Mouse (Mus musculus) ZHBTc4 (cell line): ENCODE results near the gene Dpm3.

Experiments
- DNase-seq: peaks from one replicate; pipeline ENCODE4 v3.0.0-alpha.2; 2011; ENCODE audit warnings: low read depth, low spot score

The Dpm3 gene

GRCm38 (mm10) chr3:89231772-89232275 lies 27.3 kb upstream of the Dpm3 start:
- DNase-seq, result no peak

GRCm38 (mm10) chr3:89232614-89233013 lies 26.5 kb upstream of the Dpm3 start:
- DNase-seq, result no peak

- peak; percentile 63 for DNase-seq
These were observed 25.5 kb upstream of the Dpm3 start for GRCm38 (mm10) chr3:89233562-89234110.

- DNase-seq, result no peak
These were observed 22.6 kb upstream of the Dpm3 start for GRCm38 (mm10) chr3:89236516-89236915.

GRCm38 (mm10) chr3:89237682-89238081 lies 21.5 kb upstream of the Dpm3 start:
- no peak for DNase-seq

GRCm38 (mm10) chr3:89238494-89238893 lies 20.7 kb upstream of the Dpm3 start:
- DNase-seq, result no peak

- DNase-seq, result peak; percentile 85
These were observed 16.7 kb upstream of the Dpm3 start for GRCm38 (mm10) chr3:89242331-89242895.

- DNase-seq, result peak; percentile 82
These were observed 15.5 kb upstream of the Dpm3 start for GRCm38 (mm10) chr3:89243609-89244008.

- no peak for DNase-seq
These were observed 14.8 kb upstream of the Dpm3 start for GRCm38 (mm10) chr3:89244158-89244981.

GRCm38 (mm10) chr3:89244982-89245687 lies 14.0 kb upstream of the Dpm3 start:
- no peak for DNase-seq

- no peak for DNase-seq
These were observed 13.4 kb upstream of the Dpm3 start, which contains the start of gene Krtcap2 for GRCm38 (mm10) chr3:89245688-89246171. Krtcap2 (plus strand) TSS chr3:89245966.

GRCm38 (mm10) chr3:89246261-89247100 lies 12.7 kb upstream of the Dpm3 start, which contains the start of gene Trim46:
Trim46 (minus strand) TSS chr3:89246309.
- DNase-seq, result peak; percentile 95

GRCm38 (mm10) chr3:89247466-89247865 lies 11.7 kb upstream of the Dpm3 start:
- no peak for DNase-seq

GRCm38 (mm10) chr3:89250435-89251040 lies 8.6 kb upstream of the Dpm3 start:
- peak; percentile 72 for DNase-seq

GRCm38 (mm10) chr3:89251365-89251895 lies 7.7 kb upstream of the Dpm3 start:
- DNase-seq, result peak; percentile 81

GRCm38 (mm10) chr3:89254994-89255393 lies 4.2 kb upstream of the Dpm3 start:
- DNase-seq, result no peak

- DNase-seq, result no peak
These were observed 3.0 kb upstream of the Dpm3 start for GRCm38 (mm10) chr3:89256177-89256576.

- DNase-seq, result no peak
These were observed 1.1 kb downstream of the Dpm3 start for GRCm38 (mm10) chr3:89260211-89260610.

GRCm38 (mm10) chr3:89262417-89262816 lies 3.3 kb downstream of the Dpm3 start:
- peak; percentile 60 for DNase-seq

- DNase-seq, result peak; percentile 90
These were observed 7.3 kb downstream of the Dpm3 start for GRCm38 (mm10) chr3:89266439-89266893.
